Mouse (Mus musculus): ENCODE measurements around the gene Abhd10. TPM values are rescaled to one million over a fixed set of nuclear protein-coding genes. Genes with fewer than 3 reads are reported as not detected.
A peak's percentile ranks its signal among the peaks of the same experiment; 100 is the strongest.

The Abhd10 gene
- total and polyA plus RNA-seq, 3 experiments: 13.8 to 20.1 (median 18.2) TPM

DNA sequence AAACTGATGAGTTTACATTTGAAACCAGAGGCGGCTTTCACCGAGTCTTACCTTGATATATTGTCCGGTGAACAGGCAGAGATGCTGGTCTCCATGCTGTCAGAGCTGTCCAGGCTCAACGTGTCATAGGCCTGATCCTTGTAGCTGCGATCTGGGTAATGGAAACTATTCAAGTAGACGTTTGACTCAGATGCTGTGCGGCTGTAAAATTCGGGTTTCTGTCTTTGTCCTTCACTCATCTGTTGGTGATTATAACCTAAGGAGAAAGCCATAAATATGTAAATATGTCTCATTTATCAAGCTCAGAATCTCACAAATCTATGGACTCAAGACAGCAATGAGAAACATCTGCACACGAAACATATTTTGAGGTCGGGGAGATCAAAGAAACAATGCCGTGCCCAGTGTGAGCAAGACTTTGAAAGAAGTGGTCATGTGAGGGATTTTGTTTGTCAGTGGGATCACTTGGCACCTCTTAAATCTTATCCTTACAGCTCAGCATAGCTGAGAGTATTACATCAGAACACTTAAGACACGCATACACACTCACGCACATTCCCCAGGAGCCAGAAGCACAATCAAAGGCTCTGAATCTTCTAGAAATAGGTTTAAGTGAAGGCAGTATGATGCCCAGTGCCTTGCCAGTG, 20.2 kb upstream of the Abhd10 start:
- H3K4me3 ChIP-seq (replicated peaks in 1 of 3; ENCODE audit: low read depth in 2 of 3, low read length in 2 of 3, poor library complexity in 1 of 3): no peak overlapping the region
- no peak overlapping the region for H3K27ac ChIP-seq (ENCODE audit: insufficient read depth, low read depth)
- no peak for TF ChIP-seq MYC (IDR thresholded peaks at IDR 0.05; ENCODE audit: low read depth, low read length)
- no peak for TF ChIP-seq SMC3 (IDR thresholded peaks at IDR 0.05; ENCODE audit: low read depth, low read length)
- TF ChIP-seq ZNF384 (IDR thresholded peaks at IDR 0.05; ENCODE audit: low read depth, low read length): no peak
- no peak for TF ChIP-seq BHLHE40 (IDR thresholded peaks at IDR 0.05; ENCODE audit: low read depth, low read length)
- TF ChIP-seq ELF1 (IDR thresholded peaks at IDR 0.05; ENCODE audit: low read depth, low read length): no peak
- TF ChIP-seq EP300 (IDR thresholded peaks at IDR 0.05; ENCODE audit: low read length): no peak
- no peak for TF ChIP-seq CTCF (conservative IDR thresholded peaks at IDR 0.05 in 1 of 2, IDR thresholded peaks at IDR 0.05 in 1 of 2; ENCODE audit: low read depth in 2 of 2, low read length in 2 of 2)
- TF ChIP-seq UBTF (IDR thresholded peaks at IDR 0.05; ENCODE audit: low read depth, low read length): no peak
- no peak for TF ChIP-seq POLR2A (IDR thresholded peaks at IDR 0.05; ENCODE audit: low read depth, low read length)
- no peak for TF ChIP-seq MXI1 (IDR thresholded peaks at IDR 0.05; ENCODE audit: low read depth, low read length)
- H3K79me2 ChIP-seq (replicated peaks; ENCODE audit: control insufficient read depth, extremely low read depth, insufficient read depth, poor library complexity, severe bottlenecking): no peaks in the 10 kb centered on the region
- no peaks in the 10 kb centered on the region for H3K9me3 ChIP-seq (replicated peaks; ENCODE audit: low read length)
- no peak overlapping the region for H3K4me2 ChIP-seq (ENCODE audit: insufficient read depth, low read depth, poor library complexity, severe bottlenecking)
- H3K27me3 ChIP-seq (replicated peaks): no peaks in the 10 kb centered on the region
- no peaks in the 10 kb centered on the region for H3K36me3 ChIP-seq (replicated peaks in 1 of 2; ENCODE audit: control insufficient read depth in 1 of 2, insufficient read depth in 1 of 2, low read length in 1 of 2)
- H3K4me1 ChIP-seq (ENCODE audit: control insufficient read depth in 1 of 2, insufficient read depth in 2 of 2): peaks cover 2 to 4% of the 10 kb centered on the region in 2 experiments
- in situ Hi-C loops (cut with MboI; ENCODE audit: low pct_ligation_motif_present, low pct_unique_long_range_greater_than_20kb, low sequenced_read_pairs) (no loop called here), dilution Hi-C loops (cut with MboI; ENCODE audit: extremely low pct_ligation_motif_present, extremely low pct_unique_long_range_greater_than_20kb, low sequenced_read_pairs) (no loop called here)
- DNase-seq (ENCODE audit: extremely low read depth): no peak
- H3K9ac ChIP-seq (ENCODE audit: insufficient read depth, low read depth): no peak overlapping the region

- DNase-seq (ENCODE audit: extremely low read depth): peak; percentile 25
- no peaks in the 10 kb centered on the region for H3K36me3 ChIP-seq (replicated peaks in 1 of 2; ENCODE audit: control insufficient read depth in 1 of 2, insufficient read depth in 1 of 2, low read length in 1 of 2)
- peak; percentile 57 for TF ChIP-seq SMC3 (IDR thresholded peaks at IDR 0.05; ENCODE audit: low read depth, low read length)
- no peak for TF ChIP-seq JUN (IDR thresholded peaks at IDR 0.05; ENCODE audit: insufficient read depth, low read depth, low read length)
- peak; percentile 14 for TF ChIP-seq RAD21 (IDR thresholded peaks at IDR 0.05; ENCODE audit: low read depth, low read length)
- peak in 1 of 2 experiments; percentile 91; a peak in 2 of 4 replicates for TF ChIP-seq CTCF (conservative IDR thresholded peaks at IDR 0.05 in 1 of 2, IDR thresholded peaks at IDR 0.05 in 1 of 2; ENCODE audit: low read depth in 2 of 2, low read length in 2 of 2)
- H3K27me3 ChIP-seq (replicated peaks): no peaks in the 10 kb centered on the region
- H3K79me2 ChIP-seq (replicated peaks; ENCODE audit: control insufficient read depth, extremely low read depth, insufficient read depth, poor library complexity, severe bottlenecking): no peaks in the 10 kb centered on the region
- H3K4me3 ChIP-seq (replicated peaks in 1 of 3; ENCODE audit: low read depth in 2 of 3, low read length in 2 of 3, poor library complexity in 1 of 3): no peak overlapping the region
- no peak overlapping the region for H3K9ac ChIP-seq (ENCODE audit: insufficient read depth, low read depth)
- no peak overlapping the region for H3K4me2 ChIP-seq (ENCODE audit: insufficient read depth, low read depth, poor library complexity, severe bottlenecking)
- dilution Hi-C loops (cut with MboI; ENCODE audit: extremely low pct_ligation_motif_present, extremely low pct_unique_long_range_greater_than_20kb, low sequenced_read_pairs) (no loop called here), in situ Hi-C loops (cut with MboI; ENCODE audit: low pct_ligation_motif_present, low pct_unique_long_range_greater_than_20kb, low sequenced_read_pairs) (no loop called here)
- H3K27ac ChIP-seq (ENCODE audit: insufficient read depth, low read depth): no peak overlapping the region
- H3K4me1 ChIP-seq (ENCODE audit: control insufficient read depth in 1 of 2, insufficient read depth in 2 of 2): peaks cover 5 to 16% of the 10 kb centered on the region in 2 experiments
- no peaks in the 10 kb centered on the region for H3K9me3 ChIP-seq (replicated peaks; ENCODE audit: low read length)
Measured at GRCm38 (mm10) chr16:45761425-45761824, 18.7 kb upstream of the Abhd10 start.

DNA sequence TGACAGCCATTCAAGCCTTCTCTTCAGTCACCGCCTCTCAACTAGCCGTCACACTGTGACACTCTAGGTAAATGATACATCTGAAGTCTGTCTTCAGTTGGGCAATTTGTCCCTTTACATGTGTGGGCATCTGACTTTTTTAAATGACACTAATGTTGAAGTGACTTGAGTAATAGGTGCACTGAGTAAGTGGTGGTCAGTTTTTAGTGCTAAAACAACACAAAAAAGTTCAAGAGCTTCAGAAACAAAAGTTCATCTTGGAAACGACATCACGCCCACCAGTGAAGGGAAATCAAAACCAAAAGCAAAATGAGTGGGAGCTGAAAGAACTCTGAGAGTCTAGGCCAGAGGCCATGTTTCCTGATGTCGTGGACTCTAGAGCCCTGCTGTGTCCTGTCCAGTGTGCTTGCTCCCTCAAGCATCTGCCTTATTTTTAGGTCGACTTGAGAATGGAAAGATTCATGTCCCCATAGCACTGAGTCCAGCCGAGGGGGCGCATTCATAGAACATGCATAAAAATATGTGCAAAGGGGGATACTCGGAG, 16.0 kb upstream of the Abhd10 start:
- Histone ChIP-seq H3K4me3 (replicated peaks in 1 of 3; ENCODE audit: low read depth in 2 of 3, low read length in 2 of 3, poor library complexity in 1 of 3) (no peak overlapping the region), H3K79me2 (replicated peaks; ENCODE audit: control insufficient read depth, extremely low read depth, insufficient read depth, poor library complexity, severe bottlenecking) (no peaks in the 10 kb centered on the region), H3K36me3 (replicated peaks in 1 of 2; ENCODE audit: control insufficient read depth in 1 of 2, insufficient read depth in 1 of 2, low read length in 1 of 2) (no peaks in the 10 kb centered on the region), H3K27me3 (replicated peaks) (no peaks in the 10 kb centered on the region), H3K9me3 (replicated peaks; ENCODE audit: low read length) (no peaks in the 10 kb centered on the region), H3K4me1 (ENCODE audit: control insufficient read depth in 1 of 2, insufficient read depth in 2 of 2) (peaks cover 5 to 16% of the 10 kb centered on the region in 2 experiments), H3K4me2 (ENCODE audit: insufficient read depth, low read depth, poor library complexity, severe bottlenecking) (no peak overlapping the region), H3K9ac (ENCODE audit: insufficient read depth, low read depth) (no peak overlapping the region), H3K27ac (ENCODE audit: insufficient read depth, low read depth) (no peak overlapping the region)
- DNase-seq (ENCODE audit: extremely low read depth): no peak
- dilution Hi-C loops (cut with MboI; ENCODE audit: extremely low pct_ligation_motif_present, extremely low pct_unique_long_range_greater_than_20kb, low sequenced_read_pairs) (no loop called here), in situ Hi-C loops (cut with MboI; ENCODE audit: low pct_ligation_motif_present, low pct_unique_long_range_greater_than_20kb, low sequenced_read_pairs) (no loop called here)
- TF ChIP-seq MAZ (IDR thresholded peaks at IDR 0.05; ENCODE audit: low read depth, low read length) (no peak), UBTF (IDR thresholded peaks at IDR 0.05; ENCODE audit: low read depth, low read length) (no peak), BHLHE40 (IDR thresholded peaks at IDR 0.05; ENCODE audit: low read depth, low read length) (no peak), USF1 (IDR thresholded peaks at IDR 0.05; ENCODE audit: low read depth, low read length) (no peak), POLR2A (IDR thresholded peaks at IDR 0.05; ENCODE audit: low read depth, low read length) (no peak), GABPA (IDR thresholded peaks at IDR 0.05; ENCODE audit: insufficient replicate concordance, low read depth, low read length) (no peak), ZC3H11A (IDR thresholded peaks at IDR 0.05; ENCODE audit: low read depth, low read length) (no peak), JUN (IDR thresholded peaks at IDR 0.05; ENCODE audit: insufficient read depth, low read depth, low read length) (no peak), KAT2A (IDR thresholded peaks at IDR 0.05; ENCODE audit: insufficient replicate concordance, low read length) (no peak), USF2 (conservative IDR thresholded peaks at IDR 0.05; ENCODE audit: low read depth, low read length) (no peak), CHD1 (IDR thresholded peaks at IDR 0.05; ENCODE audit: low read depth, low read length) (no peak), EP300 (IDR thresholded peaks at IDR 0.05; ENCODE audit: low read length) (no peak), IRF4 (IDR thresholded peaks at IDR 0.05; ENCODE audit: low read depth, low read length) (no peak), HCFC1 (IDR thresholded peaks at IDR 0.05; ENCODE audit: low read depth, low read length) (no peak), ETS1 (conservative IDR thresholded peaks at IDR 0.05; ENCODE audit: low read depth, low read length) (no peak)
